Mouse (Mus musculus): Measurements from ENCODE around the gene Cct8. TPM values are rescaled to one million over a fixed set of nuclear protein-coding genes. Genes with fewer than 3 reads are reported as not detected.
"Not testable (repeated sequence)": the region's sequence is repeated elsewhere in the genome, so short reads cannot be mapped to it uniquely, and the experiment has no call there.

Gene Cct8
- polyA plus RNA-seq, 1 experiment from 2014 or later: 346 TPM

DNA sequence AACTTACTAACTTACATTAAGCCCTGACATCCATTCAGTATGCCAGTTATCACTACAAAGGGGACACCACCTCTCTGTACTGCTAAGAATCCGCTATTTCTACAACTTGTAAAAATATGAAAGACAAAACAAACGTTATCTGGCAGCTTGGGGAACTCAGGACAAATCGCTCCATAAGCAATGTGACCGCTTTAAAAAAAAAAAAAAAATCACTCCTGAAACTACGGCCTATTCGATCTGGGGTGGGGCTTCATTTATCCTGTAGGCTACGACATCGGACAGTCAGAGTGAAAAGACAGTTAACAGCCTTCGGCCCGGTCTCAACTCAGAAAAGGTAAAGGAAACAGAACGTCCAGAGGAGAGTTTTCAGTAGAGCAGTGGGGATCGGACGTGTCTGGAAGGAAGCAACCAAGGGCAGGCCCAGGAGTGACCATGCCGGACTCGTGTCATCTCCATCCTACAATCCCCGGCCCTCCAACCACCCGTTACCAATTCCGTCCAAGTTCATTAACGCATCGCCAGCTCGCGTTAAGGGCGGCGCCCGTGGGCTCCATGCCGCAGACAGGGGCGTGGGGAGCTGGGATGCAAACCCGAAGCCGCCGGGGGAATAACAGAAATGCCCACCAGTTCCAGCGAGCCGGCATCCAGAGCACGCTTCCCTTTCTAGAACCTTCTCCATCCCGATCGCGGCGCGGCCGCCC lies 568 bp downstream of the Cct8 start:
- Histone ChIP-seq H3K27me3 (replicated peaks) (no peaks in the 10 kb centered on the region), H3K4me2 (peak overlapping the region; percentile 72), H3K4me3 (peak overlapping the region; percentile 75), H3K36me3 (peaks cover 40% of the 10 kb centered on the region), H3K4me1 (replicated peaks) (peaks cover 18% of the 10 kb centered on the region), H3K27ac (ENCODE audit: poor library complexity, severe bottlenecking) (peak overlapping the region; percentile 67), H3K9me3 (replicated peaks) (no peaks in the 10 kb centered on the region), H3K9ac (peak overlapping the region; percentile 93)
- WGBS: under 1% methylated on average over 39 of the region's 39 CpGs
- ATAC-seq (ENCODE audit: insufficient number of reproducible peaks, low FRiP score): peak; percentile 36

- not testable (repeated sequence) for H3K27ac ChIP-seq (ENCODE audit: poor library complexity, severe bottlenecking); H3K4me3 ChIP-seq; H3K9ac ChIP-seq; H3K27me3 ChIP-seq (replicated peaks); ATAC-seq (ENCODE audit: insufficient number of reproducible peaks, low FRiP score); H3K9me3 ChIP-seq (replicated peaks); H3K4me2 ChIP-seq
- H3K36me3 ChIP-seq: peaks cover 67% of the 10 kb centered on the region
- peaks cover 15% of the 10 kb centered on the region for H3K4me1 ChIP-seq (replicated peaks)
- WGBS: 93% methylated on average over 12 of the region's 12 CpGs
Measured at GRCm38 (mm10) chr16:87492191-87492792, 3.4 kb downstream of the Cct8 start.

DNA sequence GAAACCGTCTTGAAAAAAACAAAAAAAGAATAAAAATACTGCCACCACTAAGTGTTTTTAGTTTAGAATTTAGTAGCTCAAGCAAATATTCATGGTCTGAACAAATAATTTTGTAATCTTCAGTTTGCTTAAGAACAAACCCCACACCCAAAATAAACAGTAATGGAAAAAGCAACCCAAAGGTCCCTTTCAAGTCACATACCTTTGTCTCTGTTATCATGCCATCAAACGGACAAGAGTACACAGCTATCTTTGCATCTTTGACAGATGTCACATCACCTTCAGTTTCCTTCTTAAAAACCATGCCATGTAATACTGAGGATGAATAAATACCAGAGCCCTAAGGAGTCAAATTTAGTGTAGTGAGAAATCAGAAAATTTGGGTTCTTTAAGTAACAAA lies 7.1 kb downstream of the Cct8 start:
- Histone ChIP-seq H3K27ac (ENCODE audit: poor library complexity, severe bottlenecking) (no peak overlapping the region), H3K4me2 (no peak overlapping the region), H3K4me1 (replicated peaks) (no peaks in the 10 kb centered on the region), H3K9me3 (replicated peaks) (no peaks in the 10 kb centered on the region), H3K36me3 (peaks cover 92% of the 10 kb centered on the region), H3K27me3 (replicated peaks) (no peaks in the 10 kb centered on the region), H3K9ac (no peak overlapping the region), H3K4me3 (no peak overlapping the region)
- WGBS: 71% methylated on average over 2 of the region's 2 CpGs
- no peak for ATAC-seq (ENCODE audit: insufficient number of reproducible peaks, low FRiP score)

DNA sequence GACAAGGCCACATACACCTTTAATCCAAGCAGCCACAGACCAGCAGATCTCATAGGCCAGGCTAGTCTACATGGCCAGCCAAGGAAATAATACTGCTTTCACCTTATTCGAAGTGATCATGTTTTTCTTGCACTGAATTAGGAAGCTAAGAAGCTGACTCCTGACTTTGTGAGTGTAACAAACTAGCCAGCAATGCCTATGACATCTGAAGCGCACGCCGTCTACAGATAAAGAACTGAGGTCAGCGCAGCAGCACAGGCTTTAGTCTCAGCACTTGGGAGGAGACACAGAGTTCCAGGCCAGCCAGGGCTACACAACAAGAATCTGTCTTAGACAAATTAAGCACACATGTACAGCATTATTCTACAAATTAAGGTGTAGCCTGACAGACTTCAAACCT lies 8.9 kb downstream of the Cct8 start:
- H3K9ac ChIP-seq: no peak overlapping the region
- peaks cover 90% of the 10 kb centered on the region for H3K36me3 ChIP-seq
- no peak overlapping the region for H3K27ac ChIP-seq (ENCODE audit: poor library complexity, severe bottlenecking)
- ATAC-seq (ENCODE audit: insufficient number of reproducible peaks, low FRiP score): no peak
- H3K4me3 ChIP-seq: no peak overlapping the region
- H3K4me1 ChIP-seq (replicated peaks): no peaks in the 10 kb centered on the region
- no peaks in the 10 kb centered on the region for H3K9me3 ChIP-seq (replicated peaks)
- 93% methylated on average over 5 of the region's 5 CpGs for WGBS
- H3K27me3 ChIP-seq (replicated peaks): no peaks in the 10 kb centered on the region
- no peak overlapping the region for H3K4me2 ChIP-seq

GRCm38 (mm10) chr16:87484367-87484766 lies 11.3 kb downstream of the Cct8 start:
- no peak overlapping the region for H3K27ac ChIP-seq (ENCODE audit: poor library complexity, severe bottlenecking)
- WGBS: 89% methylated on average over 5 of the region's 5 CpGs
- H3K9ac ChIP-seq: no peak overlapping the region
- no peak for ATAC-seq (ENCODE audit: insufficient number of reproducible peaks, low FRiP score)
- no peak overlapping the region for H3K4me3 ChIP-seq
- no peaks in the 10 kb centered on the region for H3K27me3 ChIP-seq (replicated peaks)
- no peaks in the 10 kb centered on the region for H3K9me3 ChIP-seq (replicated peaks)
- H3K36me3 ChIP-seq: peaks cover 78% of the 10 kb centered on the region
- H3K4me2 ChIP-seq: no peak overlapping the region
- no peaks in the 10 kb centered on the region for H3K4me1 ChIP-seq (replicated peaks)

DNA sequence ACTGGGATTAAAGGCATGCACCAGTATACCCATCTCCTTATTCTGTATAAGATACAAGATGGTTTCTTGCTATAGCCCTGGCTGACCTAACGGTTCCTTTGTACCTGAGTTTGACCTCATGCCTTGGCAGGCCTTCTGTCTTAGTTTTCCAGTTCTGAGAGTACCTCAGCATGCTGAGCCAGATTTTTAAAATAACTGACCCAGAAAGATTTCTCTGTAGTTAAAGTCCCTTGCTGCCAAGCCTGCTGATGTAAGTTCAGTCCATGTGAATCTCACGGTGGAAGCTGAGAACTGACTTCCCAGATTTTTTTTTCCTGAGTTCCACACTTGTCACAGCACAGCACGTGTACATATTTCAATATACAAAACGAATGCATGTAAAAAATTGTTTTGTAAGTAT lies 25.1 kb downstream of the Cct8 start:
- Histone ChIP-seq H3K9ac (no peak overlapping the region), H3K27me3 (replicated peaks) (no peaks in the 10 kb centered on the region), H3K4me3 (no peak overlapping the region), H3K9me3 (replicated peaks) (no peaks in the 10 kb centered on the region), H3K36me3 (peaks cover 77% of the 10 kb centered on the region), H3K4me1 (replicated peaks) (no peaks in the 10 kb centered on the region), H3K27ac (ENCODE audit: poor library complexity, severe bottlenecking) (no peak overlapping the region), H3K4me2 (no peak overlapping the region)
- WGBS: 83% methylated on average over 4 of the region's 4 CpGs
- no peak for ATAC-seq (ENCODE audit: insufficient number of reproducible peaks, low FRiP score)

- Histone ChIP-seq H3K4me1 (replicated peaks) (peaks cover 17% of the 10 kb centered on the region), H3K9me3 (replicated peaks) (no peaks in the 10 kb centered on the region), H3K4me3 (no peak overlapping the region), H3K9ac (no peak overlapping the region), H3K4me2 (no peak overlapping the region), H3K27ac (ENCODE audit: poor library complexity, severe bottlenecking) (no peak overlapping the region), H3K36me3 (peaks cover 34% of the 10 kb centered on the region), H3K27me3 (replicated peaks) (no peaks in the 10 kb centered on the region)
- no peak for ATAC-seq (ENCODE audit: insufficient number of reproducible peaks, low FRiP score)
- 96% methylated on average over 3 of the region's 3 CpGs for WGBS
Measured at GRCm38 (mm10) chr16:87458752-87459151, 36.9 kb downstream of the Cct8 start.

DNA sequence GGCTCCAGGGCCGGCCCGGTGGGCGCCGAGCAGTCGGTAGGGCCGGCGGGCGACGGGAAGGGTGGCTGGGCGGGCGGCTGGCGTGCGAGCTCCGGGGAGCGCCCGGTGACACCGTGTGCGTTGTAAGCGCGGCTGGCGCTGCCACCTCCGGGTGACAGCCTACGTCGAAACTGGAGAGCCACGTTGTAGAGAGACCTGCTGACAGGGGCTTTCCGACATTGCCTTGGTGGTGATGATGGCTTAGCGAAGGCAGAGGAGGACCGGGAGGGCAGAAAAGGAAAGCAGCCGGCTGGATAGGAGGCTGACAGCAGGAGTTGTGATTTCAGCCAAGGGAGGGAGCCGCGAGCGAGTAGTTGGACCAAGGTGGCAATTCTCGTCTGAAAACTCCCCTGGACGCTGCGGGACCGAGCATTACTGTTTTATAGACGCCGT lies 40.5 kb downstream of the Cct8 start:
- peak overlapping the region; percentile 97 for H3K9ac ChIP-seq
- peaks cover 9% of the 10 kb centered on the region for H3K36me3 ChIP-seq
- H3K4me3 ChIP-seq: peak overlapping the region; percentile 100
- H3K9me3 ChIP-seq (replicated peaks): no peaks in the 10 kb centered on the region
- peak overlapping the region; percentile 99 for H3K4me2 ChIP-seq
- no peaks in the 10 kb centered on the region for H3K27me3 ChIP-seq (replicated peaks)
- H3K27ac ChIP-seq (ENCODE audit: poor library complexity, severe bottlenecking): peak overlapping the region; percentile 86
- peaks cover 17% of the 10 kb centered on the region for H3K4me1 ChIP-seq (replicated peaks)
- peak; percentile 74; the same call in 1 of the 2 replicates for ATAC-seq (ENCODE audit: insufficient number of reproducible peaks, low FRiP score)
- WGBS: under 1% methylated on average over 38 of the region's 38 CpGs

- H3K9me3 ChIP-seq (replicated peaks): no peaks in the 10 kb centered on the region
- H3K4me1 ChIP-seq (replicated peaks): peaks cover 17% of the 10 kb centered on the region
- peak within 1 kb of the TSS; percentile 99 for H3K4me2 ChIP-seq
- peaks cover 5% of the 10 kb centered on the region for H3K36me3 ChIP-seq
- peak within 1 kb of the TSS; percentile 86 for H3K27ac ChIP-seq (ENCODE audit: poor library complexity, severe bottlenecking)
- ATAC-seq (ENCODE audit: insufficient number of reproducible peaks, low FRiP score): peak; percentile 96
- no peaks in the 10 kb centered on the region for H3K27me3 ChIP-seq (replicated peaks)
- 10% methylated on average over 45 of the region's 45 CpGs for WGBS
- peak within 1 kb of the TSS; percentile 97 for H3K9ac ChIP-seq
- peak within 1 kb of the TSS; percentile 100 for H3K4me3 ChIP-seq
Measured at GRCm38 (mm10) chr16:87454419-87455179, 41.1 kb downstream of the Cct8 start, which contains the start of gene Usp16. Usp16 (plus strand) TSS chr16:87454703.

GRCm38 (mm10) chr16:87453226-87453625 lies 42.4 kb downstream of the Cct8 start:
- no peak overlapping the region for H3K9ac ChIP-seq
- no peak overlapping the region for H3K4me3 ChIP-seq
- ATAC-seq (ENCODE audit: insufficient number of reproducible peaks, low FRiP score): no peak

GRCm38 (mm10) chr16:87445528-87445927 lies 50.1 kb downstream of the Cct8 start:
- no peak overlapping the region for H3K27ac ChIP-seq (ENCODE audit: poor library complexity, severe bottlenecking)
- no peaks in the 10 kb centered on the region for H3K9me3 ChIP-seq (replicated peaks)
- no peak overlapping the region for H3K9ac ChIP-seq
- H3K4me3 ChIP-seq: no peak overlapping the region
- H3K27me3 ChIP-seq (replicated peaks): no peaks in the 10 kb centered on the region
- ATAC-seq (ENCODE audit: insufficient number of reproducible peaks, low FRiP score): no peak
- H3K36me3 ChIP-seq: no peaks in the 10 kb centered on the region
- 87% methylated on average over 3 of the region's 3 CpGs for WGBS
- peaks cover 8% of the 10 kb centered on the region for H3K4me1 ChIP-seq (replicated peaks)
- no peak overlapping the region for H3K4me2 ChIP-seq

More at GRCm38 (mm10) chr16:87453226-87453625, 42.4 kb downstream of the Cct8 start:
- no peak overlapping the region for H3K27ac ChIP-seq (ENCODE audit: poor library complexity, severe bottlenecking)
- H3K4me2 ChIP-seq: no peak overlapping the region
- H3K27me3 ChIP-seq (replicated peaks): no peaks in the 10 kb centered on the region
- 88% methylated on average over 2 of the region's 2 CpGs for WGBS
- peaks cover 17% of the 10 kb centered on the region for H3K4me1 ChIP-seq (replicated peaks)
- no peaks in the 10 kb centered on the region for H3K9me3 ChIP-seq (replicated peaks)
- no peaks in the 10 kb centered on the region for H3K36me3 ChIP-seq

Measured in heart, embryonic 12.5 days (tissue).